Mouse (Mus musculus) 3T3-L1 (cell line): Measurements from ENCODE around the gene Dnah2.
A peak's percentile ranks its signal among the peaks of the same experiment; 100 is the strongest.
"Not testable (repeated sequence)": the region's sequence is repeated elsewhere in the genome, so short reads cannot be mapped to it uniquely, and the experiment has no call there.

ENCODE experiments used
- DNase-seq: peaks from one replicate; pipeline ENCODE4 v3.0.0-alpha.2; 2015; ENCODE audit warnings: low read depth, low spot score

Dnah2 gene

GRCm38 (mm10) chr11:69394591-69395167 lies 154.2 kb downstream of the Dnah2 start:
- not testable (repeated sequence) for DNase-seq

GRCm38 (mm10) chr11:69390400-69391034 lies 158.4 kb downstream of the Dnah2 start:
- peak; percentile 85 for DNase-seq

- DNase-seq, result peak; percentile 50
Observed at GRCm38 (mm10) chr11:69389531-69390399, 159.1 kb downstream of the Dnah2 start.

- no peak for DNase-seq
Observed at GRCm38 (mm10) chr11:69388680-69389079, 160.2 kb downstream of the Dnah2 start.

GRCm38 (mm10) chr11:69386758-69387157 lies 162.2 kb downstream of the Dnah2 start:
- DNase-seq, result no peak

- no peak for DNase-seq
Observed at GRCm38 (mm10) chr11:69384979-69385378, 163.9 kb downstream of the Dnah2 start.

GRCm38 (mm10) chr11:69382478-69383105 lies 166.3 kb downstream of the Dnah2 start:
- peak; percentile 93 for DNase-seq

- DNase-seq, result no peak
Observed at GRCm38 (mm10) chr11:69381356-69381755, 167.6 kb downstream of the Dnah2 start.

- DNase-seq, result no peak
Observed at GRCm38 (mm10) chr11:69379600-69379999, 169.3 kb downstream of the Dnah2 start.

GRCm38 (mm10) chr11:69377766-69378165 lies 171.1 kb downstream of the Dnah2 start:
- no peak for DNase-seq

- DNase-seq, result no peak
Observed at GRCm38 (mm10) chr11:69375646-69376045, 173.3 kb downstream of the Dnah2 start.

- DNase-seq, result no peak
Observed at GRCm38 (mm10) chr11:69373223-69373965, 175.5 kb downstream of the Dnah2 start.

- peak; percentile 37 for DNase-seq
Observed at GRCm38 (mm10) chr11:69372780-69373170, 176.1 kb downstream of the Dnah2 start.

GRCm38 (mm10) chr11:69372056-69372779 lies 176.7 kb downstream of the Dnah2 start:
- DNase-seq, result no peak

GRCm38 (mm10) chr11:69371601-69372000 lies 177.3 kb downstream of the Dnah2 start:
- no peak for DNase-seq

- peak; percentile 41 for DNase-seq
Observed at GRCm38 (mm10) chr11:69370817-69371215, 178.1 kb downstream of the Dnah2 start.
